Mouse (Mus musculus) myocyte (in vitro differentiated cells): Measurements from ENCODE around the gene Cenpo. TPM values are rescaled to one million over a fixed set of nuclear protein-coding genes. Genes with fewer than 3 reads are reported as not detected.

ENCODE experiments used
- H3K27me3 ChIP-seq: one replicate; pipeline ENCODE4 v1.6.1; 2011; ENCODE audit not compliant: control insufficient read depth, insufficient read depth, insufficient read length
- H3K36me3 ChIP-seq: one replicate; pipeline ENCODE4 v1.6.1; 2011; ENCODE audit not compliant: control insufficient read depth, insufficient read depth
- H3K4me2 ChIP-seq: one replicate; pipeline ENCODE4 v1.6.1; 2011; ENCODE audit warnings: low read depth, control low read depth
- H3K4me3 ChIP-seq: one replicate; pipeline ENCODE4 v1.5.1; 2011; ENCODE audit warnings: mild to moderate bottlenecking, control low read depth, moderate library complexity
- H3K79me2 ChIP-seq: one replicate; pipeline ENCODE4 v1.6.1; 2011; ENCODE audit not compliant: control insufficient read depth, insufficient read depth
- H3ac ChIP-seq: one replicate; pipeline ENCODE4 v1.6.1; 2011; ENCODE audit not compliant: control insufficient read depth, insufficient read length
- CEBPB ChIP-seq: IDR thresholded peaks from 2 replicates; pipeline ENCODE4 v1.6.1; 2011; ENCODE audit warnings: mild to moderate bottlenecking, moderate library complexity; ENCODE audit not compliant: poor library complexity, insufficient read depth, severe bottlenecking
- E2F4 ChIP-seq: IDR thresholded peaks from one replicate; pipeline ENCODE4 v1.6.1; 2011; ENCODE audit warnings: mild to moderate bottlenecking, control low read depth, moderate library complexity; ENCODE audit not compliant: insufficient read depth
- MAX ChIP-seq: IDR thresholded peaks from one replicate; pipeline ENCODE4 v1.6.1; 2011; ENCODE audit warnings: low read depth, mild to moderate bottlenecking, control low read depth
- MYOD1 ChIP-seq, 3 experiments: IDR thresholded peaks; one replicate each; pipeline ENCODE4 v1.6.1; 2011; ENCODE audit warnings: control low read depth in 2 of 3, low read depth in 2 of 3, mild to moderate bottlenecking in 2 of 3, moderate library complexity in 1 of 3; ENCODE audit not compliant: insufficient read length in 2 of 3, control insufficient read depth in 1 of 3
- MYOG ChIP-seq, 3 experiments: IDR thresholded peaks; one replicate each; pipeline ENCODE4 v1.6.1; 2011; ENCODE audit warnings: control low read depth in 2 of 3, low read depth in 2 of 3, mild to moderate bottlenecking in 2 of 3; ENCODE audit not compliant: insufficient read length in 2 of 3, control insufficient read depth in 1 of 3, insufficient read depth in 1 of 3
- POLR2A ChIP-seq: IDR thresholded peaks from one replicate; pipeline ENCODE4 v1.6.1; 2011; ENCODE audit warnings: low read depth, mild to moderate bottlenecking, control low read depth, moderate library complexity; ENCODE audit not compliant: insufficient read length
- POLR2AphosphoS2 ChIP-seq: IDR thresholded peaks from one replicate; pipeline ENCODE4 v1.6.1; 2011; ENCODE audit warnings: low read depth, control low read depth; ENCODE audit not compliant: insufficient read length
- REST ChIP-seq: IDR thresholded peaks from one replicate; pipeline ENCODE4 v1.6.1; 2011; ENCODE audit warnings: mild to moderate bottlenecking, control low read depth, moderate library complexity; ENCODE audit not compliant: insufficient read depth, insufficient read length
- SRF ChIP-seq: IDR thresholded peaks from one replicate; pipeline ENCODE4 v1.6.1; 2011; ENCODE audit warnings: low read depth; ENCODE audit not compliant: control insufficient read depth, insufficient read length
- TCF12 ChIP-seq: IDR thresholded peaks from one replicate; pipeline ENCODE4 v1.6.1; 2011; ENCODE audit warnings: mild to moderate bottlenecking, control low read depth; ENCODE audit not compliant: poor library complexity, insufficient read depth, severe bottlenecking
- TCF3 ChIP-seq: IDR thresholded peaks from one replicate; pipeline ENCODE4 v1.6.1; 2011; ENCODE audit warnings: low read depth, control low read depth; ENCODE audit not compliant: insufficient read length
- USF1 ChIP-seq: IDR thresholded peaks from one replicate; pipeline ENCODE4 v1.6.1; 2011; ENCODE audit warnings: low read depth, mild to moderate bottlenecking, control low read depth, moderate library complexity
- polyA plus RNA-seq: library from polyadenylated mRNA; unstranded; fragments of >200 nt; fragmentation: generic; extraction: Trizol; gene quantifications from one replicate; pipeline ENCODE4 v1.2.1, GENCODE M21; 2012; ENCODE audit warnings: missing spikeins

The Cenpo gene
- polyA plus RNA-seq, 1 experiment, result 5.5 TPM

DNA sequence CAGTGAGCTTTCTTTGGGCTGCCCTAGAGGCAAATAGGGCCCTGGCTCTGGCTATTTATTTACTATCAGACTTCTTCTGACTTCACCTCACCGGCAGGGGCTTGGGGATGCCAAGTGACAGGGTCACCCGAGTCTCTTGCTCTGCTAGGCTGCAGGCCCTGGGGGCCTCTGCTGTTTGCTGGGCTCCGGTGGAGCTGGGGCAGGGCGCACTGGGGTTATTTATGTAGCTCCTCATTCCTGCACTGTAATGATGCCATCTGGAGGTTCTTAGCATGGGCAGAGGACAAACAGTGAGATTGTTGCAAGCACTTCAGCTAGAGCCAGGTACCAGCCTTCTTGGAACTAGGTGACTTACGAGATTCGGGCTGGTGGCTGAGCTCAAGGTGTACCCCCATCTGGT, 41.6 kb downstream of the Cenpo start:
- Histone ChIP-seq H3K36me3 (no peaks in the 10 kb centered on the region), H3K79me2 (no peaks in the 10 kb centered on the region), H3ac (no peak overlapping the region), H3K4me3 (no peak overlapping the region), H3K27me3 (no peaks in the 10 kb centered on the region), H3K4me2 (no peak overlapping the region)
- no peak for TF ChIP-seq MYOD1 (IDR thresholded peaks at IDR 0.05; ENCODE audit: control insufficient read depth in 1 of 3, insufficient read length in 2 of 3, low read depth in 2 of 3)
- no peak for TF ChIP-seq POLR2A
- TF ChIP-seq TCF3, result no peak
- no peak for TF ChIP-seq CEBPB
- TF ChIP-seq MYOG (IDR thresholded peaks at IDR 0.05; ENCODE audit: control insufficient read depth in 1 of 3, insufficient read depth in 1 of 3, insufficient read length in 2 of 3, low read depth in 2 of 3), result no peak
- no peak for TF ChIP-seq POLR2AphosphoS2
- no peak for TF ChIP-seq REST
- no peak for TF ChIP-seq MAX
- TF ChIP-seq TCF12, result no peak
- TF ChIP-seq E2F4, result no peak
- TF ChIP-seq SRF, result no peak
- no peak for TF ChIP-seq USF1

- Histone ChIP-seq H3K27me3 (no peaks in the 10 kb centered on the region), H3K79me2 (no peaks in the 10 kb centered on the region), H3K4me2 (no peak overlapping the region), H3K36me3 (no peaks in the 10 kb centered on the region), H3K4me3 (no peak overlapping the region), H3ac (no peak overlapping the region)
- TF ChIP-seq MAX (no peak), CEBPB (no peak), E2F4 (no peak), POLR2AphosphoS2 (no peak), MYOD1 (IDR thresholded peaks at IDR 0.05; ENCODE audit: control insufficient read depth in 1 of 3, insufficient read length in 2 of 3, low read depth in 2 of 3) (no peak), TCF3 (no peak), POLR2A (no peak), USF1 (no peak), TCF12 (no peak), MYOG (IDR thresholded peaks at IDR 0.05; ENCODE audit: control insufficient read depth in 1 of 3, insufficient read depth in 1 of 3, insufficient read length in 2 of 3, low read depth in 2 of 3) (no peak), SRF (no peak), REST (no peak)
Observed at GRCm38 (mm10) chr12:4189060-4189447, 45.0 kb downstream of the Cenpo start.

DNA sequence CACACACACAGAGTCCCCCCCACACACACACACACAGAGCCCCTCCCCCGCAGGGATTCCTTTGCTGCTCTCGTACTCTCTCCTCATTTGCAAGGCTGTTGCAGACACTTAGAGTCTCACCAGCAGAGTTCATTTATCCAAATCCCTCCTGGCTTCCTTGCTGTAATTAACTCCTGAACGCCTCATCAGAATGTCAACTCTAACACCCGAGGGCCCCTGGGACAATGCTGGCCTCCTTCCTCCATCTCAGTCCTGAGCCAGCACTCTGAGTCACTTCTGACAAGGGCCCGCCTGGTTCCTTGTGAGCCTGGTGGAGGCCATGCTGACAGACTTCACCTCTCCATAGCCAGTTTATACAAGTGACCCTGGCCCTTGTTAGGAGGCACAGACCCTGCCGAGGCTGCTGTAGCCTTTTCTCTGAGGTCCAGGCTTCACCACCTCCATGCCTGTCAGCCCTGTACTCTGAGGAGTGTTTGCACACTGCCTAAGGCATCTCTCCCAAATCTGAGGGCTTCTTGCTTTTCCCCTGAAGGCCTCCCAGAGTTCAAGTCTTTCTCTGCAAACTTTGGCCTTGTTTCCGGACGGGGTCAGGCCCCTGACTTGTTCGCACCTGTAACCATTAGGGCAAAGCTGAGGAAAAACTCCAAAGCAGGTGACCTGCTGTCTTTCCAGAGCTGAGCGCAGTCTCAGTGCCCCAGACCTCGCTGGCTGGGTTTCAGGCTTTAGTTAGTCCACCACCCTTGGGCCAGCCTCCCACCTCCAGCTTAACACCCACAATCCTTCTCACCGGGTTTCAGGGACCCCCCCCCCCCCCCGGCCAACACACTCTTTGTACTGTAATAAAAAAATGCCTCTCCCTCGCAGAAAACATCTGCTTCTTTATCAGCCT, 45.7 kb downstream of the Cenpo start:
- H3K36me3 ChIP-seq, result no peaks in the 10 kb centered on the region
- H3K4me3 ChIP-seq, result no peak overlapping the region
- no peaks in the 10 kb centered on the region for H3K79me2 ChIP-seq
- peak overlapping the region; percentile 30 for H3K4me2 ChIP-seq
- no peak overlapping the region for H3ac ChIP-seq
- no peak for TF ChIP-seq TCF12
- TF ChIP-seq MAX, result no peak
- no peak for TF ChIP-seq SRF
- no peak for TF ChIP-seq MYOD1 (IDR thresholded peaks at IDR 0.05; ENCODE audit: control insufficient read depth in 1 of 3, insufficient read length in 2 of 3, low read depth in 2 of 3)
- TF ChIP-seq USF1, result no peak
- no peak for TF ChIP-seq E2F4
- TF ChIP-seq TCF3, result no peak
- TF ChIP-seq MYOG (IDR thresholded peaks at IDR 0.05; ENCODE audit: control insufficient read depth in 1 of 3, insufficient read depth in 1 of 3, insufficient read length in 2 of 3, low read depth in 2 of 3), result no peak
- TF ChIP-seq CEBPB, result no peak
- TF ChIP-seq REST, result no peak
- no peak for TF ChIP-seq POLR2A
- no peak for TF ChIP-seq POLR2AphosphoS2
- no peaks in the 10 kb centered on the region for H3K27me3 ChIP-seq

- H3K4me2 ChIP-seq, result no peak overlapping the region
- no peak overlapping the region for H3K4me3 ChIP-seq
Observed at GRCm38 (mm10) chr12:4184648-4185047, 49.4 kb downstream of the Cenpo start.

More at GRCm38 (mm10) chr12:4184648-4185047, 49.4 kb downstream of the Cenpo start:
- H3K79me2 ChIP-seq, result no peaks in the 10 kb centered on the region
- H3K27me3 ChIP-seq, result no peaks in the 10 kb centered on the region
- TF ChIP-seq MAX (no peak), TCF3 (no peak), REST (no peak), POLR2AphosphoS2 (no peak)
- H3ac ChIP-seq, result no peak overlapping the region
- H3K36me3 ChIP-seq, result no peaks in the 10 kb centered on the region
